Mouse (Mus musculus) cerebellum, adult 2 months (tissue): ENCODE results near the gene Gzmm.

Experiments used
- CTCF ChIP-seq: fragments of 200-500 bp; IDR thresholded peaks from 2 replicates; pipeline ENCODE4 v1.5.1; 2011; ENCODE audit warnings: low read depth, mild to moderate bottlenecking, control low read depth, low read length, moderate library complexity, borderline replicate concordance; ENCODE audit not compliant: insufficient read depth
- POLR2A ChIP-seq: fragments of 200-500 bp; IDR thresholded peaks from 2 replicates; pipeline ENCODE4 v1.6.1; 2011; ENCODE audit warnings: low read length, control low read depth, borderline replicate concordance; ENCODE audit not compliant: insufficient read depth

DNA sequence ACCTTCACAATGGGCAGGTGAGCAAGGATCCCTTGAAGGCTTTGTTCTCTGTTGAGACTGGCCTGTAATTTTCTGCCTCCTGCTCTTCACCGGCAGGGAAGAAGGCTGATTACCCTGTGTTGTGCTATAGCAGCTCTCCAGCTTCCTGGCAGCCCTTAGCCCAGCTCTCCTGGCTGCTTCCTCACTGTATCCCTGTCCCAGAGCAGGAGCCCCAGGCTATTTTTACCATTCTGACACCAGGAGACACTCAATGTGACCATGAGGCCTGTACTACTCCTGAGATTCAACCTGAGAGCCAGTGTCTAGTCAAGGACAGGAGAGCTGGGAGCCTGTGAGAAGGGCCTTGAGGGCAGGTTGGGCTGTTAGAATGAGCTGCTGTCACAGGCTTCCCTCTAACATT lies 2.1 kb upstream of the Gzmm start:
- TF ChIP-seq POLR2A (no peak), CTCF (no peak)
